Mouse (Mus musculus): ENCODE measurements around the gene Slc46a3. TPM values are rescaled to one million over a fixed set of nuclear protein-coding genes. Genes with fewer than 3 reads are reported as not detected.

Gene Slc46a3
- polyA plus RNA-seq, 1 experiment = 27.9 TPM

- peak; percentile 46 to 68 for DNase-seq
- H3K4me3 ChIP-seq (replicated peaks; ENCODE audit: insufficient read depth, low read depth, low read length) = no peak overlapping the region
- no peaks in the 10 kb centered on the region for H3K27me3 ChIP-seq (ENCODE audit: control insufficient read depth, insufficient read depth, low read length)
- 23% methylated on average over 16 of the region's 16 CpGs for WGBS
- H3K27ac ChIP-seq (ENCODE audit: insufficient read depth, low read length) = no peak overlapping the region
- TF ChIP-seq POLR2A (IDR thresholded peaks at IDR 0.05; ENCODE audit: borderline replicate concordance, insufficient read depth, low read length) = no peak
- TF ChIP-seq CTCF (IDR thresholded peaks at IDR 0.05; ENCODE audit: borderline replicate concordance, insufficient read depth, low read depth, low read length) = peak; percentile 71
- no peaks in the 10 kb centered on the region for H3K4me1 ChIP-seq (ENCODE audit: control insufficient read depth, insufficient read depth, low read length)
Observed at GRCm38 (mm10) chr5:147848164-147848863, 46.3 kb downstream of the Slc46a3 start.

GRCm38 (mm10) chr5:147847361-147847760 lies 47.3 kb downstream of the Slc46a3 start:
- Histone ChIP-seq H3K4me1 (ENCODE audit: control insufficient read depth, insufficient read depth, low read length) (no peaks in the 10 kb centered on the region), H3K27me3 (ENCODE audit: control insufficient read depth, insufficient read depth, low read length) (no peaks in the 10 kb centered on the region), H3K4me3 (replicated peaks; ENCODE audit: insufficient read depth, low read depth, low read length) (no peak overlapping the region), H3K27ac (ENCODE audit: insufficient read depth, low read length) (no peak overlapping the region)
- DNase-seq = no peak
- WGBS = 23% methylated on average over 5 of the region's 5 CpGs
- TF ChIP-seq POLR2A (IDR thresholded peaks at IDR 0.05; ENCODE audit: borderline replicate concordance, insufficient read depth, low read length) = no peak
- TF ChIP-seq CTCF (IDR thresholded peaks at IDR 0.05; ENCODE audit: borderline replicate concordance, insufficient read depth, low read depth, low read length) = no peak

- Histone ChIP-seq H3K4me1 (ENCODE audit: control insufficient read depth, insufficient read depth, low read length) (no peaks in the 10 kb centered on the region), H3K27ac (ENCODE audit: insufficient read depth, low read length) (no peak overlapping the region), H3K4me3 (replicated peaks; ENCODE audit: insufficient read depth, low read depth, low read length) (no peak overlapping the region), H3K27me3 (ENCODE audit: control insufficient read depth, insufficient read depth, low read length) (no peaks in the 10 kb centered on the region)
- TF ChIP-seq POLR2A (IDR thresholded peaks at IDR 0.05; ENCODE audit: borderline replicate concordance, insufficient read depth, low read length) (no peak), CTCF (IDR thresholded peaks at IDR 0.05; ENCODE audit: borderline replicate concordance, insufficient read depth, low read depth, low read length) (no peak)
- DNase-seq = no peak
- 76% methylated on average over 3 of the region's 3 CpGs for WGBS
Observed at GRCm38 (mm10) chr5:147845319-147845718, 49.3 kb downstream of the Slc46a3 start.

- Histone ChIP-seq H3K4me3 (replicated peaks; ENCODE audit: insufficient read depth, low read depth, low read length) (no peak overlapping the region), H3K4me1 (ENCODE audit: control insufficient read depth, insufficient read depth, low read length) (no peaks in the 10 kb centered on the region), H3K27me3 (ENCODE audit: control insufficient read depth, insufficient read depth, low read length) (no peaks in the 10 kb centered on the region), H3K27ac (ENCODE audit: insufficient read depth, low read length) (no peak overlapping the region)
- no peak for DNase-seq
- 43% methylated on average over 7 of the region's 7 CpGs for WGBS
- TF ChIP-seq CTCF (IDR thresholded peaks at IDR 0.05; ENCODE audit: borderline replicate concordance, insufficient read depth, low read depth, low read length) = no peak
- TF ChIP-seq POLR2A (IDR thresholded peaks at IDR 0.05; ENCODE audit: borderline replicate concordance, insufficient read depth, low read length) = no peak
Observed at GRCm38 (mm10) chr5:147843340-147843739, 51.3 kb downstream of the Slc46a3 start.

GRCm38 (mm10) chr5:147839418-147839817 lies 55.2 kb downstream of the Slc46a3 start:
- no peaks in the 10 kb centered on the region for H3K4me1 ChIP-seq (ENCODE audit: control insufficient read depth, insufficient read depth, low read length)
- TF ChIP-seq POLR2A (IDR thresholded peaks at IDR 0.05; ENCODE audit: borderline replicate concordance, insufficient read depth, low read length) (no peak), CTCF (IDR thresholded peaks at IDR 0.05; ENCODE audit: borderline replicate concordance, insufficient read depth, low read depth, low read length) (no peak)
- no peak overlapping the region for H3K4me3 ChIP-seq (replicated peaks; ENCODE audit: insufficient read depth, low read depth, low read length)
- WGBS = 77% methylated on average over 12 of the region's 12 CpGs
- no peak for DNase-seq
- no peak overlapping the region for H3K27ac ChIP-seq (ENCODE audit: insufficient read depth, low read length)
- H3K27me3 ChIP-seq (ENCODE audit: control insufficient read depth, insufficient read depth, low read length) = 0 out of 2 replicates have a peak, but pooled peaks cover 1% of the 10 kb centered on the region

- TF ChIP-seq CTCF (IDR thresholded peaks at IDR 0.05; ENCODE audit: borderline replicate concordance, insufficient read depth, low read depth, low read length) = no peak
- Histone ChIP-seq H3K4me1 (ENCODE audit: control insufficient read depth, insufficient read depth, low read length) (no peaks in the 10 kb centered on the region), H3K27ac (ENCODE audit: insufficient read depth, low read length) (no peak overlapping the region), H3K27me3 (ENCODE audit: control insufficient read depth, insufficient read depth, low read length) (peaks cover 1% of the 10 kb centered on the region; the same call in 1 of the 2 replicates), H3K4me3 (replicated peaks; ENCODE audit: insufficient read depth, low read depth, low read length) (no peak overlapping the region)
- WGBS = 13% methylated on average over 17 of the region's 17 CpGs
- no peak for DNase-seq
Observed at GRCm38 (mm10) chr5:147834841-147835500, 59.6 kb downstream of the Slc46a3 start.

- WGBS = 45% methylated on average over 14 of the region's 14 CpGs
- H3K27ac ChIP-seq (ENCODE audit: insufficient read depth, low read length) = no peak overlapping the region
- no peak for DNase-seq
Observed at GRCm38 (mm10) chr5:147832842-147833241, 61.8 kb downstream of the Slc46a3 start.

GRCm38 (mm10) chr5:147828846-147829245 lies 65.8 kb downstream of the Slc46a3 start:
- DNase-seq = no peak
- 43% methylated on average over 8 of the region's 8 CpGs for WGBS
- no peak overlapping the region for H3K27ac ChIP-seq (ENCODE audit: insufficient read depth, low read length)
- no peaks in the 10 kb centered on the region; the same call in 1 of the 2 replicates for H3K27me3 ChIP-seq (ENCODE audit: control insufficient read depth, insufficient read depth, low read length)
- H3K4me1 ChIP-seq (ENCODE audit: control insufficient read depth, insufficient read depth, low read length) = no peaks in the 10 kb centered on the region
- TF ChIP-seq CTCF (IDR thresholded peaks at IDR 0.05; ENCODE audit: borderline replicate concordance, insufficient read depth, low read depth, low read length) = no peak
- no peak for TF ChIP-seq POLR2A (IDR thresholded peaks at IDR 0.05; ENCODE audit: borderline replicate concordance, insufficient read depth, low read length)
- H3K4me3 ChIP-seq (replicated peaks; ENCODE audit: insufficient read depth, low read depth, low read length) = no peak overlapping the region

More at GRCm38 (mm10) chr5:147832842-147833241, 61.8 kb downstream of the Slc46a3 start:
- H3K27me3 ChIP-seq (ENCODE audit: control insufficient read depth, insufficient read depth, low read length) = peaks cover 1% of the 10 kb centered on the region; the same call in 1 of the 2 replicates
- TF ChIP-seq POLR2A (IDR thresholded peaks at IDR 0.05; ENCODE audit: borderline replicate concordance, insufficient read depth, low read length) (no peak), CTCF (IDR thresholded peaks at IDR 0.05; ENCODE audit: borderline replicate concordance, insufficient read depth, low read depth, low read length) (no peak)
- H3K4me3 ChIP-seq (replicated peaks; ENCODE audit: insufficient read depth, low read depth, low read length) = no peak overlapping the region
- no peaks in the 10 kb centered on the region for H3K4me1 ChIP-seq (ENCODE audit: control insufficient read depth, insufficient read depth, low read length)

Other genes starting within 250 kb of the Slc46a3 start
- gene Flt1, start 168.8 kb downstream of the Slc46a3 start, polyA plus RNA-seq (2012; rRNA removed) = 21.4 and 24.7 TPM in 2 replicates
- 254 and 260 TPM in 2 replicates for gene Pomp, start 34.4 kb downstream of the Slc46a3 start, polyA plus RNA-seq (2012; rRNA removed)
- 33.3 TPM in 2 replicates for gene Mtus2, start 62.5 kb upstream of the Slc46a3 start, polyA plus RNA-seq (2012; rRNA removed)